8 mouse cellular contexts compared by ENCODE assay signal in the genomic region with DNA sequence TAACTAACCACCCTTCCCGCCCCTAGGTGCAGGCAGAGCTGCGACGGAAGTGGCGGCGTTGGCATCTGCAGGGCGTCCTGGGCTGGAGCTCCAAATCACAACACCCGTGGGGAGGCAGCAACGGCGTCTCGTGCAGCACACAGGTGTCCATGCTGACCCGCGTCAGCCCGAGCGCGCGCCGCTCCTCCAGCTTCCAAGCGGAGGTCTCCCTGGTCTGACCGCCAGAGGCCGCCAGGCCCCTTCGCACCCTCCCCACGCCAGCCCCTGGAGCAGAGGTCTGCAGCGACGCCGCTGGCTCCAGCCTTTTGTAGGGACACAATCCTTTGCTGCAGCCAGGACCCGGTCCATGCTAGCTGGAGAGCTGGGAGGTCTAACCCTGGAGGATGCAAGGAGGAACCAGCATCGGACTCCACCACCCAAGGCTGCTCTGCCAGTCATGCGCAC. TPM values are rescaled to one million over a fixed set of nuclear protein-coding genes. Genes with fewer than 3 reads are reported as not detected.
DNase-seq lines count a peak whose midpoint lies in the region; ATAC-seq and TF ChIP-seq lines count a peak whose summit lies in the region.

No protein-coding gene starts in this region.

- H3K9ac ChIP-seq in ES-E14 (ENCODE audit: insufficient read depth, low read depth, low read length, poor library complexity, severe bottlenecking) = peak overlapping the region; percentile 24; the same call in 1 of the 2 replicates
- H3K9ac ChIP-seq in hindbrain, embryonic 12.5 days = peak overlapping the region; percentile 56
- H3K9ac ChIP-seq in limb, embryonic 14.5 days (ENCODE audit: low read depth, low read length, severe bottlenecking) = peak overlapping the region; percentile 43
- H3K9ac ChIP-seq in midbrain, embryonic 13.5 days (replicated peaks) = peak overlapping the region; percentile 53

- WGBS in hindbrain, embryonic 12.5 days = 1% methylated on average over 28 of the region's 28 CpGs
- WGBS in limb, embryonic 14.5 days = 2% methylated on average over 23 of the region's 28 CpGs
- under 1% methylated on average over 28 of the region's 28 CpGs for WGBS in midbrain, embryonic 13.5 days

- TF ChIP-seq POLR2A in limb, embryonic 14.5 days (IDR thresholded peaks at IDR 0.05; ENCODE audit: borderline replicate concordance, extremely low read depth, insufficient read depth, insufficient read length) = no peak

- H3K27me3 ChIP-seq in hindbrain, embryonic 12.5 days = peaks cover 43% of the 10 kb centered on the region
- H3K27me3 ChIP-seq in limb, embryonic 14.5 days (ENCODE audit: control insufficient read depth, insufficient read depth, low read length) = no peaks in the 10 kb centered on the region; the same call in 1 of the 2 replicates
- peaks cover 30% of the 10 kb centered on the region for H3K27me3 ChIP-seq in midbrain, embryonic 13.5 days

- peak overlapping the region; percentile 68 for H3K4me2 ChIP-seq in hindbrain, embryonic 12.5 days (replicated peaks)
- H3K4me2 ChIP-seq in limb, embryonic 14.5 days (replicated peaks; ENCODE audit: low read depth, low read length, severe bottlenecking) = peak overlapping the region; percentile 57
- peak overlapping the region; percentile 63 for H3K4me2 ChIP-seq in midbrain, embryonic 13.5 days (replicated peaks)

- peak; percentile 56 for ATAC-seq in hindbrain, embryonic 12.5 days (ENCODE audit: low FRiP score)
- peak; percentile 63; the same call in 1 of the 2 replicates for ATAC-seq in limb, embryonic 14.5 days (ENCODE audit: low FRiP score, low read depth)
- peak; percentile 77 for ATAC-seq in midbrain, embryonic 13.5 days

- in situ Hi-C loops in ES-E14 (cut with MboI; ENCODE audit: low sequenced_read_pairs in 2 of 2, unreplicated experiment in 2 of 2) = no loop called here

- no peak overlapping the region for H3K27ac ChIP-seq in ES-E14 (ENCODE audit: insufficient read depth, low read depth, low read length, poor library complexity, severe bottlenecking)
- no peak overlapping the region for H3K27ac ChIP-seq in hindbrain, embryonic 12.5 days
- no peak overlapping the region for H3K27ac ChIP-seq in limb, embryonic 14.5 days (replicated peaks; ENCODE audit: low read depth, low read length)
- H3K27ac ChIP-seq in midbrain, embryonic 13.5 days = no peak overlapping the region

- H3K4me1 ChIP-seq in ES-E14 (ENCODE audit: control insufficient read depth in 2 of 2, insufficient read depth in 2 of 2, low read length in 2 of 2, poor library complexity in 1 of 2) = no peaks in the 10 kb centered on the region; a peak in 1 of 4 replicates
- peaks cover 42% of the 10 kb centered on the region for H3K4me1 ChIP-seq in hindbrain, embryonic 12.5 days
- no peaks in the 10 kb centered on the region for H3K4me1 ChIP-seq in limb, embryonic 14.5 days (ENCODE audit: control insufficient read depth, insufficient read depth, low read length)
- H3K4me1 ChIP-seq in midbrain, embryonic 13.5 days (replicated peaks) = peaks cover 38% of the 10 kb centered on the region

- H3K36me3 ChIP-seq in ES-E14 (ENCODE audit: control insufficient read depth, insufficient read depth, low read length, poor library complexity, severe bottlenecking) = no peaks in the 10 kb centered on the region
- H3K36me3 ChIP-seq in hindbrain, embryonic 12.5 days = no peaks in the 10 kb centered on the region
- H3K36me3 ChIP-seq in limb, embryonic 14.5 days (ENCODE audit: control insufficient read depth, insufficient read depth, low read length) = no peaks in the 10 kb centered on the region
- no peaks in the 10 kb centered on the region for H3K36me3 ChIP-seq in midbrain, embryonic 13.5 days

- H3K4me3 ChIP-seq in ES-E14 (ENCODE audit: insufficient read depth in 1 of 2, low read depth in 1 of 2, low read length in 2 of 2, poor library complexity in 1 of 2, severe bottlenecking in 1 of 2) = peak overlapping the region; percentile 3 to 53; a peak in 2 of 4 replicates
- H3K4me3 ChIP-seq in hindbrain, embryonic 12.5 days = peak overlapping the region; percentile 34
- H3K4me3 ChIP-seq in limb, embryonic 14.5 days (replicated peaks; ENCODE audit: low read length) = peak overlapping the region; percentile 28
- H3K4me3 ChIP-seq in midbrain, embryonic 13.5 days (replicated peaks) = peak overlapping the region; percentile 36

- peak; percentile 30 for DNase-seq in ES-E14 (ENCODE audit: low read depth, low spot score)
- peak; percentile 22 to 28 for DNase-seq in adrenal gland, postnatal 4 days (ENCODE audit: low spot score in 2 of 2)
- peak; percentile 56 for DNase-seq in gastrocnemius, adult 18-20 months (ENCODE audit: low spot score)
- peak; percentile 47 for DNase-seq in limb, embryonic 14.5 days (ENCODE audit: low spot score)
- peak; percentile 40 to 46 for DNase-seq in spleen, postnatal 36 days (ENCODE audit: low spot score in 2 of 2)
- no peak for DNase-seq in layer of hippocampus, adult 11-12 months (ENCODE audit: low spot score)

- H3K9me3 ChIP-seq in ES-E14 (ENCODE audit: control insufficient read depth, insufficient read depth, low read depth, low read length) = no peaks in the 10 kb centered on the region
- no peaks in the 10 kb centered on the region for H3K9me3 ChIP-seq in hindbrain, embryonic 12.5 days (replicated peaks)
- H3K9me3 ChIP-seq in limb, embryonic 14.5 days (ENCODE audit: control insufficient read depth, low read length) = no peaks in the 10 kb centered on the region
- H3K9me3 ChIP-seq in midbrain, embryonic 13.5 days = no peaks in the 10 kb centered on the region

TF ChIP-seq in ES-E14, 5 proteins besides CTCF, POLR2A, EP300 and RAD21:
- TF ChIP-seq CHD2 (IDR thresholded peaks at IDR 0.05; ENCODE audit: low read depth, low read length) = no peak
- TF ChIP-seq HCFC1 (IDR thresholded peaks at IDR 0.05; ENCODE audit: borderline replicate concordance, insufficient read depth, low read length) = no peak
- no peak for TF ChIP-seq ZNF384 (IDR thresholded peaks at IDR 0.05; ENCODE audit: low read depth, low read length)
- no peak for TF ChIP-seq MAFK (IDR thresholded peaks at IDR 0.05; ENCODE audit: insufficient read depth, low read depth, low read length)
- TF ChIP-seq ZC3H11A (IDR thresholded peaks at IDR 0.05; ENCODE audit: borderline replicate concordance, low read depth, low read length) = no peak
TF ChIP-seq in ES-E14: peak in this region for 0.

RNA-seq across cellular contexts. Expression of a gene that starts 26.9 kb away (rescaled TPM):
- total RNA-seq in ES-E14 (2012; rRNA removed) = 0.31 and 0.90 TPM in 2 replicates
- 1 to 10 TPM in 1 of 2 experiments, under 1 TPM in 1; 0.64 to 1.7 TPM for total RNA-seq in adrenal gland, postnatal 4 days (2021)
- total RNA-seq in gastrocnemius, adult 18-20 months (2021) = 1 to 10 TPM; 1.1 to 1.5 TPM
- 0.44 and 0.66 TPM in 2 replicates for polyA plus RNA-seq in hindbrain, embryonic 12.5 days (2016; fragmentation: Nextera tagmentation; extraction: Ambion mirVana)
- polyA plus RNA-seq in limb, embryonic 14.5 days (2012; rRNA removed) = 0.42 and 0.47 TPM in 2 replicates
- 0.45 and 0.48 TPM in 2 replicates for polyA plus RNA-seq in limb, embryonic 14.5 days (2014; fragmentation: Nextera tagmentation; extraction: Ambion mirVana)
- polyA plus RNA-seq in midbrain, embryonic 13.5 days (2015; fragmentation: Nextera tagmentation; extraction: Ambion mirVana) = 0.43 and 0.48 TPM in 2 replicates

RNA-seq across cellular contexts. Expression of a gene that starts 27.5 kb away (rescaled TPM):
- 0.58 TPM in 2 replicates for total RNA-seq in ES-E14 (2012; rRNA removed)
- under 1 TPM in 1 of 2 experiments, not detected in 1; 0.31 TPM for total RNA-seq in adrenal gland, postnatal 4 days (2021)
- total RNA-seq in gastrocnemius, adult 18-20 months (2021) = not detected
- polyA plus RNA-seq in hindbrain, embryonic 12.5 days (2016; fragmentation: Nextera tagmentation; extraction: Ambion mirVana) = 0.33 TPM in 1 of 2 replicates, not detected in the other
- 0.17 and 0.21 TPM in 2 replicates for polyA plus RNA-seq in limb, embryonic 14.5 days (2012; rRNA removed)
- polyA plus RNA-seq in limb, embryonic 14.5 days (2014; fragmentation: Nextera tagmentation; extraction: Ambion mirVana) = 0.33 TPM in 1 of 2 replicates, not detected in the other
- 0.24 TPM in 1 of 2 replicates, not detected in the other for polyA plus RNA-seq in midbrain, embryonic 13.5 days (2015; fragmentation: Nextera tagmentation; extraction: Ambion mirVana)

RNA-seq across cellular contexts. Expression of a gene that starts 35.9 kb away (rescaled TPM):
- 8.4 and 11.2 TPM in 2 replicates for total RNA-seq in ES-E14 (2012; rRNA removed)
- total RNA-seq in adrenal gland, postnatal 4 days (2021) = 1 to 10 TPM; 6.0 to 8.8 TPM
- total RNA-seq in gastrocnemius, adult 18-20 months (2021) = 1 to 10 TPM; 5.4 to 5.5 TPM
- 25.9 and 28.7 TPM in 2 replicates for polyA plus RNA-seq in hindbrain, embryonic 12.5 days (2016; fragmentation: Nextera tagmentation; extraction: Ambion mirVana)
- 10.8 and 13.2 TPM in 2 replicates for polyA plus RNA-seq in limb, embryonic 14.5 days (2012; rRNA removed)
- polyA plus RNA-seq in limb, embryonic 14.5 days (2014; fragmentation: Nextera tagmentation; extraction: Ambion mirVana) = 11.4 and 12.6 TPM in 2 replicates
- polyA plus RNA-seq in midbrain, embryonic 13.5 days (2015; fragmentation: Nextera tagmentation; extraction: Ambion mirVana) = 31.1 and 36.1 TPM in 2 replicates

RNA-seq across cellular contexts. Expression of a gene that starts 40.8 kb away (rescaled TPM):
- total RNA-seq in ES-E14 (2012; rRNA removed) = 22.3 and 40.8 TPM in 2 replicates
- total RNA-seq in adrenal gland, postnatal 4 days (2021) = 10 to 100 TPM; 52.6 to 52.8 TPM
- total RNA-seq in gastrocnemius, adult 18-20 months (2021) = 100 to 1,000 TPM; 108 to 115 TPM
- 103 and 130 TPM in 2 replicates for polyA plus RNA-seq in hindbrain, embryonic 12.5 days (2016; fragmentation: Nextera tagmentation; extraction: Ambion mirVana)
- 50.6 and 73.7 TPM in 2 replicates for polyA plus RNA-seq in limb, embryonic 14.5 days (2012; rRNA removed)
- polyA plus RNA-seq in limb, embryonic 14.5 days (2014; fragmentation: Nextera tagmentation; extraction: Ambion mirVana) = 128 and 143 TPM in 2 replicates
- polyA plus RNA-seq in midbrain, embryonic 13.5 days (2015; fragmentation: Nextera tagmentation; extraction: Ambion mirVana) = 146 TPM in 2 replicates

RNA-seq across cellular contexts. Expression of a gene that starts 49.6 kb away (rescaled TPM):
- total RNA-seq in ES-E14 (2012; rRNA removed) = 57.8 and 69.6 TPM in 2 replicates
- total RNA-seq in adrenal gland, postnatal 4 days (2021) = 100 to 1,000 TPM; 102 to 124 TPM
- total RNA-seq in gastrocnemius, adult 18-20 months (2021) = 10 to 100 TPM; 31.7 to 37.0 TPM
- 77.5 and 85.3 TPM in 2 replicates for polyA plus RNA-seq in hindbrain, embryonic 12.5 days (2016; fragmentation: Nextera tagmentation; extraction: Ambion mirVana)
- polyA plus RNA-seq in limb, embryonic 14.5 days (2012; rRNA removed) = 188 and 216 TPM in 2 replicates
- 73.5 and 81.4 TPM in 2 replicates for polyA plus RNA-seq in limb, embryonic 14.5 days (2014; fragmentation: Nextera tagmentation; extraction: Ambion mirVana)
- 69.0 and 71.1 TPM in 2 replicates for polyA plus RNA-seq in midbrain, embryonic 13.5 days (2015; fragmentation: Nextera tagmentation; extraction: Ambion mirVana)
